Mouse (Mus musculus): ENCODE data around the gene Ryr2.
"Not testable (repeated sequence)": the region's sequence is repeated elsewhere in the genome, so short reads cannot be mapped to it uniquely, and the experiment has no call there.

Ryr2 gene

GRCm38 (mm10) chr13:11869486-11869885, 237.3 kb downstream of the Ryr2 start:
- DNase-seq = no peak

- no peak for DNase-seq
Observed at GRCm38 (mm10) chr13:11868979-11869378, 237.8 kb downstream of the Ryr2 start.

GRCm38 (mm10) chr13:11868056-11868455, 238.7 kb downstream of the Ryr2 start:
- no peak for DNase-seq

- no peak for DNase-seq
Observed at GRCm38 (mm10) chr13:11865261-11865660, 241.5 kb downstream of the Ryr2 start.

- DNase-seq = no peak
Observed at GRCm38 (mm10) chr13:11851691-11852090, 255.1 kb downstream of the Ryr2 start.

GRCm38 (mm10) chr13:11843889-11844288, 262.9 kb downstream of the Ryr2 start:
- DNase-seq = no peak

- DNase-seq = no peak
Observed at GRCm38 (mm10) chr13:11837870-11838269, 268.9 kb downstream of the Ryr2 start.

GRCm38 (mm10) chr13:11837152-11837551, 269.6 kb downstream of the Ryr2 start:
- no peak for DNase-seq

GRCm38 (mm10) chr13:11836304-11837078, 270.3 kb downstream of the Ryr2 start:
- DNase-seq = no peak

GRCm38 (mm10) chr13:11831210-11831609, 275.5 kb downstream of the Ryr2 start:
- no peak for DNase-seq

GRCm38 (mm10) chr13:11825563-11826226, 281.1 kb downstream of the Ryr2 start:
- DNase-seq = no peak

- DNase-seq = no peak
Observed at GRCm38 (mm10) chr13:11818723-11819122, 288.0 kb downstream of the Ryr2 start.

GRCm38 (mm10) chr13:11809365-11809764, 297.4 kb downstream of the Ryr2 start:
- DNase-seq = not testable (repeated sequence)

- no peak for DNase-seq
Observed at GRCm38 (mm10) chr13:11792536-11792935, 314.2 kb downstream of the Ryr2 start.

GRCm38 (mm10) chr13:11790536-11790935, 316.2 kb downstream of the Ryr2 start:
- DNase-seq = no peak

GRCm38 (mm10) chr13:11782411-11783155, 324.2 kb downstream of the Ryr2 start:
- DNase-seq = no peak

- DNase-seq = no peak
Observed at GRCm38 (mm10) chr13:11781065-11781464, 325.7 kb downstream of the Ryr2 start.

GRCm38 (mm10) chr13:11777726-11778125, 329.0 kb downstream of the Ryr2 start:
- DNase-seq = no peak

GRCm38 (mm10) chr13:11772173-11772572, 334.6 kb downstream of the Ryr2 start:
- no peak for DNase-seq

GRCm38 (mm10) chr13:11766899-11767298, 339.8 kb downstream of the Ryr2 start:
- no peak for DNase-seq

GRCm38 (mm10) chr13:11763925-11764324, 342.8 kb downstream of the Ryr2 start:
- DNase-seq = no peak

GRCm38 (mm10) chr13:11763104-11763503, 343.6 kb downstream of the Ryr2 start:
- peak; percentile 4 for DNase-seq

- DNase-seq = no peak
Observed at GRCm38 (mm10) chr13:11757894-11758293, 348.9 kb downstream of the Ryr2 start.

- no peak for DNase-seq
Observed at GRCm38 (mm10) chr13:11745479-11745878, 361.3 kb downstream of the Ryr2 start.

Measured in thymus, postnatal 14 days (tissue).